Mouse (Mus musculus): ENCODE measurements at regions not wholly inside any gene's neighbourhood (a gene's known extent, or its start where the extent isn't known, plus 50 kb on each side); places are given as distances from the start of the nearest gene placed in this dataset.

DNA sequence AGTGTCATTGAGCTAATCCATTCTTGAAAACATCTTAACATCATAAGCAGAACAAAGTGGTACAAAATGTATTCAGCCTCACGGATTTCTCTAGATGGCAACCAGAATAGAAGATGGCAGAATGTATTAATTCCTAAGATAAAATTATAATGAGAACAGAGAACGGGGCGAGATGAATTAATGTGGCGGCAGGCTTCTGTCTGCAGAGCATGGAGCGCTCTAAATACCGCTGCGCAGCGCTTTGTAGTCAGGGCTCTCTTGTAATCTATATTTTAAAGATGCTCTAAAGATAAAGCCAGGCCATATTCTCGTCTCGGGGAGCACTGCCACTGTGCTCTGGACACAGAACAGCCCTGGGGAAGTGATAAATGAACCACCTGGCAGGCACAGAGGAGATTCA is 315.2 kb upstream of the Kif2a start:
- H3K9me3 ChIP-seq (replicated peaks): no peaks in the 10 kb centered on the region
- ATAC-seq (ENCODE audit: low read depth) (no peak), DNase-seq (no peak)
- H3K9ac ChIP-seq: no peak overlapping the region
- H3K4me2 ChIP-seq: no peak overlapping the region
- H3K36me3 ChIP-seq: no peaks in the 10 kb centered on the region
- H3K27ac ChIP-seq: no peak overlapping the region
- no peaks in the 10 kb centered on the region for H3K27me3 ChIP-seq
- no peaks in the 10 kb centered on the region for H3K4me1 ChIP-seq (replicated peaks)
- H3K4me3 ChIP-seq (replicated peaks): no peak overlapping the region
- 72% methylated on average over 10 of the region's 10 CpGs for WGBS (ENCODE audit: insufficient replicate concordance)

DNA sequence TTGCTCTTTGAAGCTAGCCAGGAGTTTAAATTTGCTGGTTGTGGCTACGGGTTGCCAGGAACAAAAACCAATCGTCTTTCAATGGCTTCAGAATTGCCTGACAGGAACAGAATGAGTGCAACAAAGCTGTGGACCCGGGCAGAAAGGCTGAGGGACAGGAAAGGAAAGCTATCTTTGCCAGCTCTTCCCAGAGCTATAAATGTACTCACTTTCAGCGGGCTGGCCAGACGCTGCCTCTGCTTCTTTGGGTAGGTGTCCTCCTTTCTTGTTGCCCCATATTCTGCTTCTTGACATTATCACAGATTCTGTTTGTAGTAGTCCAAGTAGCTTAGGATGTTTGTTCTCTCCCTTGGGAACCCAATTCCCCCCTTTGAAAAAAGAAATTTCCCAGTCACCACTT is 307.4 kb upstream of the Kif2a start:
- Histone ChIP-seq H3K27me3 (no peaks in the 10 kb centered on the region), H3K9ac (no peak overlapping the region), H3K36me3 (no peaks in the 10 kb centered on the region), H3K4me2 (no peak overlapping the region), H3K4me1 (replicated peaks) (no peaks in the 10 kb centered on the region), H3K9me3 (replicated peaks) (no peaks in the 10 kb centered on the region), H3K4me3 (replicated peaks) (no peak overlapping the region), H3K27ac (no peak overlapping the region)
- DNase-seq (no peak), ATAC-seq (ENCODE audit: low read depth) (no peak)
- 51% methylated on average over 5 of the region's 5 CpGs for WGBS (ENCODE audit: insufficient replicate concordance)

GRCm38 (mm10) chr13:107325707-107326495 is 304.0 kb upstream of the Kif2a start:
- no peaks in the 10 kb centered on the region for H3K27me3 ChIP-seq
- no peaks in the 10 kb centered on the region for H3K9me3 ChIP-seq (replicated peaks)
- H3K4me1 ChIP-seq (replicated peaks): no peaks in the 10 kb centered on the region
- DNase-seq: no peak
- ATAC-seq (ENCODE audit: low read depth): no peak
- no peak overlapping the region for H3K9ac ChIP-seq
- 34% methylated on average over 3 of the region's 3 CpGs for WGBS (ENCODE audit: insufficient replicate concordance)
- H3K4me3 ChIP-seq (replicated peaks): no peak overlapping the region
- H3K27ac ChIP-seq: no peak overlapping the region
- no peak overlapping the region for H3K4me2 ChIP-seq
- H3K36me3 ChIP-seq: no peaks in the 10 kb centered on the region

- ATAC-seq (ENCODE audit: low read depth) (no peak), DNase-seq (no peak)
- H3K4me2 ChIP-seq: no peak overlapping the region
- H3K27ac ChIP-seq: no peak overlapping the region
- no peaks in the 10 kb centered on the region for H3K4me1 ChIP-seq (replicated peaks)
- no peak overlapping the region for H3K4me3 ChIP-seq (replicated peaks)
- H3K27me3 ChIP-seq: no peaks in the 10 kb centered on the region
- H3K9me3 ChIP-seq (replicated peaks): no peaks in the 10 kb centered on the region
- no peaks in the 10 kb centered on the region for H3K36me3 ChIP-seq
- no peak overlapping the region for H3K9ac ChIP-seq
- 77% methylated on average over 7 of the region's 7 CpGs for WGBS (ENCODE audit: insufficient replicate concordance)
These were observed 292.8 kb upstream of the Kif2a start for GRCm38 (mm10) chr13:107314746-107315145.

DNA sequence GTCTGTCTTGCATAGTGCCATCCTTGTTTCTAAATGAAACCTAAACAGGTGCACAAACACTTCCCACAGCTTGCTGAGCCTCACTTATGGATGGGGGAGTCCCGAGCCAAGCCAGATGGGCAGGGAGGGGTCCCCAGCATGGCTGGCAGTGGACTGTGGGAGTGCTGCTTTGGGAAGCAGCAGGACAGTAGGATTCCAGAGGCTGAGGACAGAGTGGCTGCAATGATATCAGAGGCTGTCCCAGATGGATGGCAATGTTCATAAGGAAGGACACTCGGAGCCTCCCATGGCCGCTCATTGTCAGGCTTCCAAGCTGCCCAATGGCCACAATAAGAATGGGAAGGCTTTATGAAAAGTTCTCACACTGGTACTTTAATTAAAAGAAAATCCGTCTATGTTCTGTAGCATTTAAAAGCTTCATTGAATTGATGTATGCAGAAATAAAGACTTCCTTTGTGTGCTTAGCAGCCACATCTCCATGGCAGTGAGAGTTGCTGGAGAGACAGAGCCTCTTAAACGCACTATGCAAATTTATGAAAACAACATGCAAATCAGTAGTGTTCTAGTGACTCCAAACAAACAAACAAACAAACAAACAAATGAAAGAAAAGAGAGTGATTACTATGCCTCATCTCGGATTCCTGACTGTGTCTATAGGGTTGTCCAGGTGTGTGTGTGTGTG is 287.2 kb upstream of the Kif2a start:
- ATAC-seq (ENCODE audit: low read depth) (no peak), DNase-seq (no peak)
- no peaks in the 10 kb centered on the region for H3K36me3 ChIP-seq
- no peak overlapping the region for H3K4me3 ChIP-seq (replicated peaks)
- H3K27me3 ChIP-seq: no peaks in the 10 kb centered on the region
- no peaks in the 10 kb centered on the region for H3K9me3 ChIP-seq (replicated peaks)
- 60% methylated on average over 6 of the region's 6 CpGs for WGBS (ENCODE audit: insufficient replicate concordance)
- H3K4me2 ChIP-seq: no peak overlapping the region
- no peak overlapping the region for H3K9ac ChIP-seq
- no peak overlapping the region for H3K27ac ChIP-seq
- H3K4me1 ChIP-seq (replicated peaks): no peaks in the 10 kb centered on the region

- no peak overlapping the region for H3K4me2 ChIP-seq
- 69% methylated on average over 2 of the region's 2 CpGs for WGBS (ENCODE audit: insufficient replicate concordance)
- no peaks in the 10 kb centered on the region for H3K9me3 ChIP-seq (replicated peaks)
- H3K9ac ChIP-seq: no peak overlapping the region
- no peaks in the 10 kb centered on the region for H3K36me3 ChIP-seq
- ATAC-seq (ENCODE audit: low read depth) (no peak), DNase-seq (no peak)
- no peak overlapping the region for H3K4me3 ChIP-seq (replicated peaks)
- no peak overlapping the region for H3K27ac ChIP-seq
- no peaks in the 10 kb centered on the region for H3K27me3 ChIP-seq
- H3K4me1 ChIP-seq (replicated peaks): no peaks in the 10 kb centered on the region
These were observed 286.5 kb upstream of the Kif2a start for GRCm38 (mm10) chr13:107308404-107308803.

- Histone ChIP-seq H3K4me2 (no peak overlapping the region), H3K9ac (no peak overlapping the region), H3K27ac (no peak overlapping the region), H3K4me1 (replicated peaks) (no peaks in the 10 kb centered on the region), H3K4me3 (replicated peaks) (no peak overlapping the region), H3K27me3 (no peaks in the 10 kb centered on the region), H3K36me3 (no peaks in the 10 kb centered on the region), H3K9me3 (replicated peaks) (no peaks in the 10 kb centered on the region)
- 49% methylated on average over 1 of the region's 1 CpGs for WGBS (ENCODE audit: insufficient replicate concordance)
- DNase-seq (no peak), ATAC-seq (ENCODE audit: low read depth) (no peak)
These were observed 285.0 kb upstream of the Kif2a start for GRCm38 (mm10) chr13:107306958-107307357.

GRCm38 (mm10) chr13:107306232-107306631 is 284.3 kb upstream of the Kif2a start:
- Histone ChIP-seq H3K27me3 (no peaks in the 10 kb centered on the region), H3K4me1 (replicated peaks) (no peaks in the 10 kb centered on the region), H3K9ac (no peak overlapping the region), H3K27ac (no peak overlapping the region), H3K9me3 (replicated peaks) (no peaks in the 10 kb centered on the region), H3K4me2 (no peak overlapping the region), H3K36me3 (no peaks in the 10 kb centered on the region), H3K4me3 (replicated peaks) (no peak overlapping the region)
- 47% methylated on average over 1 of the region's 1 CpGs for WGBS (ENCODE audit: insufficient replicate concordance)
- ATAC-seq (ENCODE audit: low read depth) (no peak), DNase-seq (no peak)

GRCm38 (mm10) chr13:107305738-107306137 is 283.8 kb upstream of the Kif2a start:
- DNase-seq (no peak), ATAC-seq (ENCODE audit: low read depth) (no peak)
- WGBS (ENCODE audit: insufficient replicate concordance): 46% methylated on average over 1 of the region's 1 CpGs
- no peak overlapping the region for H3K4me2 ChIP-seq
- H3K9me3 ChIP-seq (replicated peaks): no peaks in the 10 kb centered on the region
- no peaks in the 10 kb centered on the region for H3K27me3 ChIP-seq
- H3K4me1 ChIP-seq (replicated peaks): no peaks in the 10 kb centered on the region
- no peak overlapping the region for H3K4me3 ChIP-seq (replicated peaks)
- H3K27ac ChIP-seq: no peak overlapping the region
- H3K36me3 ChIP-seq: no peaks in the 10 kb centered on the region
- no peak overlapping the region for H3K9ac ChIP-seq

DNA sequence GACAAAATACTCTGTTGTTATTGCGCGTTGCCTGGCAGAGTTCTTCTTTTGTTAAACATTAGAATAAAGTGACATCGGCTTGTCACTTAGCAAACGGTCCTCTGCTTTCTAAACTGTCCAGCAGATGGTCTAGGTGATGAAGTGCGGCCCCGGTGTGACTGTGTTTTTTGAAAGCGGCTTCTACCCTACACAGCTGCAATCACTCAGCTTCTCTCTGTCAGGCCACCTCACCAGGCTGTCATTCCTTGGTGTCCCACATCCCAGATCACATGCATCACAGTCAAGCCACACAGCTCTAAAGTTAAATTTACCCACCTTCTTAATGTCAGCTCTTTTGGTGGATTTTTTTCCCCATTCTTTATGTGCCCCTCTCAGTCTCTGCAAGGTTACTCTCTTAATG is 282.0 kb upstream of the Kif2a start:
- 68% methylated on average over 7 of the region's 7 CpGs for WGBS (ENCODE audit: insufficient replicate concordance)
- ATAC-seq (ENCODE audit: low read depth): no peak
- DNase-seq: no peak
- H3K9ac ChIP-seq: no peak overlapping the region
- H3K4me2 ChIP-seq: no peak overlapping the region
- H3K36me3 ChIP-seq: no peaks in the 10 kb centered on the region
- no peaks in the 10 kb centered on the region for H3K4me1 ChIP-seq (replicated peaks)
- no peak overlapping the region for H3K27ac ChIP-seq
- no peaks in the 10 kb centered on the region for H3K27me3 ChIP-seq
- no peak overlapping the region for H3K4me3 ChIP-seq (replicated peaks)
- H3K9me3 ChIP-seq (replicated peaks): no peaks in the 10 kb centered on the region

DNA sequence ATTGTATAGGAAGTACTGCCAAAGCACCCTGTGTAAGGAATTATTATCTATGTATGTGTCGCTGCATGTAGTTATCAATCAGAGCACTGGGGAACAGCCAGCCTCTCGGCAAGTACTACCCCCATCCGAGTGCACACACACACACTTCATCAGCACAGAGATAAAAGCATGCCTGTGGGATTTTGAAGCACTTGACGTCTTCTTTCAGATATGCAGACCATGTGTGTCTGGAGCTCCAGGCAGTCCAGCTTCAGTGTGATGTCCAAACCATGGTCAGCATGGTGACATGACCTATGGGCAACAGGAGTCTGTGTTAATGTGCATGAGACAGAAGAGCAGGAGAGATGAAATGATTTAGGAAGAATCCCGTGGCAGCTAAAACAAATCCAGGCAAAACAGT is 281.4 kb upstream of the Kif2a start:
- Histone ChIP-seq H3K9me3 (replicated peaks) (no peaks in the 10 kb centered on the region), H3K9ac (no peak overlapping the region), H3K4me1 (replicated peaks) (no peaks in the 10 kb centered on the region), H3K27ac (no peak overlapping the region), H3K27me3 (no peaks in the 10 kb centered on the region), H3K4me3 (replicated peaks) (no peak overlapping the region), H3K36me3 (no peaks in the 10 kb centered on the region), H3K4me2 (no peak overlapping the region)
- ATAC-seq (ENCODE audit: low read depth) (no peak), DNase-seq (no peak)
- 39% methylated on average over 5 of the region's 5 CpGs for WGBS (ENCODE audit: insufficient replicate concordance)

DNA sequence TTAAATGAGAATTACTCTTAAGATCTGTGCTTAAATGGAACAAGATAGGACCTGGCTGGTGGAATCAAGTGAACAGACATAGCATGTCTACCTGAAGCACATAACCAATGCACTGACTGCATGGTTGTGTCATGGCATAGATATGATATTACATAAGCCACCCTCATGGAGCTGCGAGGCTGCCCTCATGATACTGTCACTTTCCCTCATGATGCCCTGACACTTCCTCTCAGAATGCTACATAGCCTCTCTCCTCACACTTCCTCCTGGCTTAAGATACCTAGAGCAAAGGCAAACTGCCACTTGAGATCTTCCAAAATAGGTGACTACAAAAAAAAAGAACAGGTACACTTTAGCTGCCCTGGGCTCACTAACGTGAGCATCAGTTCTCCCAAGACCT is 278.9 kb upstream of the Kif2a start:
- H3K9ac ChIP-seq: no peak overlapping the region
- ATAC-seq (ENCODE audit: low read depth): no peak
- H3K27me3 ChIP-seq: no peaks in the 10 kb centered on the region
- no peak overlapping the region for H3K4me2 ChIP-seq
- DNase-seq: no peak
- WGBS (ENCODE audit: insufficient replicate concordance): 45% methylated on average over 2 of the region's 2 CpGs
- H3K4me3 ChIP-seq (replicated peaks): no peak overlapping the region
- no peaks in the 10 kb centered on the region for H3K36me3 ChIP-seq
- no peaks in the 10 kb centered on the region for H3K9me3 ChIP-seq (replicated peaks)
- no peaks in the 10 kb centered on the region for H3K4me1 ChIP-seq (replicated peaks)
- no peak overlapping the region for H3K27ac ChIP-seq

Data from liver, embryonic 13.5 days (tissue).